Mouse (Mus musculus) E14TG2a.4 (cell line): ENCODE measurements around the gene Ugt1a10.

ENCODE experiments used
- H3K27me3 ChIP-seq: 2 replicates; pipeline ENCODE4 v1.6.1; 2014; ENCODE audit warnings: low read length, control low read depth; ENCODE audit not compliant: insufficient read depth
- H3K36me3 ChIP-seq: 2 replicates; pipeline ENCODE4 v1.6.1; 2014; ENCODE audit warnings: low read length, control low read depth; ENCODE audit not compliant: insufficient read depth
- H3K4me1 ChIP-seq: replicated peaks from 2 replicates; pipeline ENCODE4 v1.6.1; 2014; ENCODE audit warnings: low read depth, low read length, control low read depth
- H3K4me3 ChIP-seq: replicated peaks from 2 replicates; pipeline ENCODE4 v1.5.1; 2014; ENCODE audit warnings: mild to moderate bottlenecking, low read length
- H3K9me3 ChIP-seq: 2 replicates; pipeline ENCODE4 v1.6.1; 2014; ENCODE audit warnings: low read length, control low read depth
- CTCF ChIP-seq: conservative IDR thresholded peaks from 2 replicates; pipeline ENCODE4 v1.5.1; 2014; ENCODE audit warnings: low read length
- NANOG ChIP-seq: IDR thresholded peaks from 2 replicates; pipeline ENCODE4 v1.6.1; 2014; ENCODE audit warnings: borderline replicate concordance, low read length, mixed read lengths
- POU5F1 ChIP-seq: IDR thresholded peaks from 2 replicates; pipeline ENCODE4 v1.6.1; 2014; ENCODE audit warnings: low read length, borderline replicate concordance

Gene Ugt1a10

DNA sequence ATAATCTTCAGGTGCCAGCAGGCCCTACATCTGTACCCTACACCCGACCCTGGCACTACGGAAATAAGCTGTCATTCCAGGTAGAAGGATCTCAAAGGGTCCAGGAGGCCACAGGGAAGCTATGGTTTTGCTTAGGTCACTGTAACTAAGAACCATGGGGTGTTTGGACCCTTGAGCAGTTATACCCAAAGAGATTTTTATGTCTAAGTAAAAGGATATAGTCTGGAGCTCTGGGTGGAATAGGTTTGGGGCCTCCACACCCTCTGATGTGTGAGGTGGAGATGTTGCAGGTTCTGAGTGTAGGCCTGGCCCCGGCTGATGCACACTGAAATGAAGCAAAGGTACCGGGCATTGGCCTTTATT lies 179.0 kb downstream of the Ugt1a10 start:
- H3K4me3 ChIP-seq: no peak overlapping the region
- TF ChIP-seq CTCF (no peak), NANOG (no peak), POU5F1 (no peak)
- no peaks in the 10 kb centered on the region for H3K36me3 ChIP-seq
- no peaks in the 10 kb centered on the region for H3K4me1 ChIP-seq
- peaks cover 59% of the 10 kb centered on the region for H3K9me3 ChIP-seq
- peaks cover 24% of the 10 kb centered on the region; the same call in 1 of the 2 replicates for H3K27me3 ChIP-seq

DNA sequence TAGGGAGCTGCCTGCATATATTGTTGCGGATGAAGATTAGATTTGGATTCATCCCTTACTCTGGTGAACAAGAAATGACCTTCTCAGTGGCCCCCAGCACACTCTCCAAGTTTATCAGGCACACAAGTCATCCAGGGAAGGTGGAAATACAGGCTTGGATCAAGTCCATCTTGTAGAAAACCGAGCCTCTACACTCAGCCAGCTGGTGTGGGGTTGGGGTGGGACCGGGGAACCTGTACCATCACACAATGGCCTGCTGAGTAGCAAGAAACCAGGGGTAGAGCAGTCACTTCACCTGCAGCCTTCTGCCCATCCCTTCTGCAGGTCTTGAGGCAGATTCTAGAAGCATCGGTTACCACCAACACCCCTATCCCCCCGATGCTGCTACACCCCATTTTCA lies 179.5 kb downstream of the Ugt1a10 start:
- no peak for TF ChIP-seq POU5F1
- TF ChIP-seq NANOG: no peak
- TF ChIP-seq CTCF: no peak
- Histone ChIP-seq H3K4me3 (no peak overlapping the region), H3K27me3 (peaks cover 24% of the 10 kb centered on the region; the same call in 1 of the 2 replicates), H3K4me1 (no peaks in the 10 kb centered on the region), H3K36me3 (no peaks in the 10 kb centered on the region), H3K9me3 (peaks cover 63% of the 10 kb centered on the region)

DNA sequence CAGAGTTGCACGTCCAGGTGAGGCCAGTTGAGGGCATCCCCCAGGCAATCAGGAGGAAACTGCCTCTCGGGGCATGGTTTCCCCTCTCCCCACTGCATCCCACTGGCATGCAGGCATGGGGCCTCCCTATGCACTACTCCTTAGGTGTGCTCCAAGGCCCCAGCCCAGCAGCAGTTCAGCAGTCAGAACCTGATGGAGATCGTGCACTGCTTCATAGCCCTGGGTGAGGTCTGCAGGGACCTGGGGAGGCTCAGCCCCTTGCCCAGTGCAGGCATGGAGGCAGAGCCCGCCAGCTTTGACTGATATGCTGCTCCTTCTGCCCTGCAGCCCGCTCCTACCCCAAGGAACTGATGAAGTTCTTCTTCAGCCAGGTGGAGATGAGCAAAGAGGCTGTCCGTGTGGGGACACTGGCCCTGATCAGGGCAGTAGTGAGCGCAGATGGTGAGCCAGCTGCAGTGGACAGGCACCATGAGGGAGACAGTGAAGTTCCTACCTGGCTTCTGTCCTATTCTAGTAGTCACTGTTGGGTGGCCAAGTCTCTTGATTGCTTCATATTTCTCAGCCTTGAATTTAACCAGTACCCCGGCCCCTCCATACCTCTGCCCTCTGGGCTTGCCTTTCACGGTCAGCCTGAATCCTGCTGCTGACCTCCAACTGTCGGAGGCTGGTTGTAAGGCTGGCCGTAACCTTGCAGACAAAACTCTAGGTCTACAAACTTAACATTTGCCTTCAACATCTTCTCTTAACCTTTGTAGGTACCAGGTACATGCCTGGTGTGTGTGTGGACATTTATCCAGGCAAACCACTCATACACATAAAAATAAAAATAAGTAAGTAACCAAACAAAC lies 180.1 kb downstream of the Ugt1a10 start:
- peaks cover 64% of the 10 kb centered on the region for H3K9me3 ChIP-seq
- no peaks in the 10 kb centered on the region for H3K36me3 ChIP-seq
- TF ChIP-seq NANOG (no peak), POU5F1 (no peak), CTCF (no peak)
- no peaks in the 10 kb centered on the region for H3K4me1 ChIP-seq
- H3K27me3 ChIP-seq: peaks cover 23% of the 10 kb centered on the region
- no peak overlapping the region for H3K4me3 ChIP-seq

DNA sequence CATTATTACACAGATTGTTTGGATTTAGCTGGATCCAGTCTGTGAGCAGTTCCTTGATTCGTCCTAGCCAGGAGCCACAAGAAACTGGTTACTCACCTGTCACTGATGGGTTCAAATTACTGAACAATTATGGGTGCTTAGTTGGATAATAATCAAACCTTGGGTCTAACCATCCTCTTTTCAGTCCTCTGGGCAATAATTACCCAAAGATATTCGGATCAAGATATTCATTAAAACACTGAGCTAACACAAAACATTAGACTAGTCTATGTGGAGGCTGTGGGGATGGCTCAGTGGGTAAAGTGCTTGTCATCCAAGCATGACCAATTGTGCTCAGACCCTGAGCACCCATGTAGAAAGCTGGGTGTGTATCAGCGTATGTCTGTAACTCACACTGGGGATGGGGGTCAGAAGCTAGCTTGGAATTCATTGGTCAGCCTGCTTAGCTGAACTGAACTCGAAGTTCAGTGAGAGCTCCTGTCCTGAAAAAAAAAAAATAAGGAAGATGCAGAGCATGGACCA lies 180.8 kb downstream of the Ugt1a10 start:
- Histone ChIP-seq H3K4me3 (no peak overlapping the region), H3K36me3 (no peaks in the 10 kb centered on the region), H3K9me3 (peaks cover 70% of the 10 kb centered on the region), H3K27me3 (peaks cover 22% of the 10 kb centered on the region), H3K4me1 (no peaks in the 10 kb centered on the region)
- TF ChIP-seq NANOG: no peak
- no peak for TF ChIP-seq POU5F1
- no peak for TF ChIP-seq CTCF

DNA sequence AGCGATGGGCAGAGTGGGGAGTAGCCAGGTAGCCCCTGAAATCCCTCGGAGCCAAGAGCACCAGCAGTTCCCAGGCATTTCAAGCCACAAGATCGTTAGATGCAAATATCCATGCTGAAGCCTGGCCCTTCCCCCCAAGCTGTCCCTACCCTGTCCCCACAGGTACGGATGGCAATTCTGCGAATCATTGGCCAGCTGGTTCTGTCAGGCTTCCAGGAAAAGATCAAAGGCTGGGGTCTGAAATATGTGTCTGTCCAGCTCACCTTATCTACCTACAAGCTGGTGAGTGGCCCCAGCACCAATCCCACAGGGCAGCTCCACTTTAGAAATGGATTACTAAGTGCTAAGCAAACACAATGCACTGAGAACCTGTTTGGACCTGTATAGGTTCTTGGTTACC lies 182.1 kb downstream of the Ugt1a10 start:
- no peak for TF ChIP-seq NANOG
- H3K9me3 ChIP-seq: peaks cover 70% of the 10 kb centered on the region
- H3K36me3 ChIP-seq: no peaks in the 10 kb centered on the region
- peaks cover 15% of the 10 kb centered on the region for H3K27me3 ChIP-seq
- no peak overlapping the region for H3K4me3 ChIP-seq
- no peaks in the 10 kb centered on the region for H3K4me1 ChIP-seq

- Histone ChIP-seq H3K4me1 (no peaks in the 10 kb centered on the region), H3K36me3 (no peaks in the 10 kb centered on the region), H3K4me3 (no peak overlapping the region), H3K9me3 (peaks cover 72% of the 10 kb centered on the region), H3K27me3 (peaks cover 10% of the 10 kb centered on the region; the same call in 1 of the 2 replicates)
- TF ChIP-seq CTCF (no peak), NANOG (no peak), POU5F1 (0 out of 2 replicates have a peak, but pooled peaks have one; percentile 23)
These were observed 183.6 kb downstream of the Ugt1a10 start for GRCm38 (mm10) chr1:88238771-88239170.

DNA sequence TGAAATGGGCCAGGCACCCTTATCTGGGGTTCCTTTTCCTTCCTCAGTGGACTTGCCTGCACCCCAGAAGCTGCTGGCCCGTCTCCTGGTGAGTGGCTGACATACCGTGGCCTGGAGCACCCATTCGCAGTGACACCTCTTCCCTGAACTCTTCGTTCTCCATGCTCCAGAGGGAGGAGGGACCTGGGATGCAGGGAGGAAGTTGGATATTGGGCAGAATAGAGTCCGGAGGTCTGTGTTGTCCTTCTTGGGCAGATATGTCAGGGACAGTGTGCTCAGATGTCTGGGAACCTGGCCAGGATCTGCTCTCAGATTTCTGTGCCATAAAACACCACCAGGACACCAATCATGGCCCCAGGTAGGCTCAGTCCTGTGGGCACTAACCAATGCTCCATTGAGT lies 184.9 kb downstream of the Ugt1a10 start:
- peaks cover 7% of the 10 kb centered on the region; the same call in 1 of the 2 replicates for H3K27me3 ChIP-seq
- no peaks in the 10 kb centered on the region for H3K36me3 ChIP-seq
- TF ChIP-seq NANOG (no peak), POU5F1 (no peak), CTCF (no peak)
- no peaks in the 10 kb centered on the region for H3K4me1 ChIP-seq
- H3K9me3 ChIP-seq: peaks cover 68% of the 10 kb centered on the region
- H3K4me3 ChIP-seq: no peak overlapping the region

- no peak overlapping the region for H3K4me3 ChIP-seq
- no peaks in the 10 kb centered on the region for H3K4me1 ChIP-seq
- no peaks in the 10 kb centered on the region for H3K36me3 ChIP-seq
- H3K9me3 ChIP-seq: peaks cover 66% of the 10 kb centered on the region
- peaks cover 5% of the 10 kb centered on the region; the same call in 1 of the 2 replicates for H3K27me3 ChIP-seq
- TF ChIP-seq NANOG (no peak), POU5F1 (no peak), CTCF (no peak)
These were observed 185.4 kb downstream of the Ugt1a10 start for GRCm38 (mm10) chr1:88240579-88240978.

DNA sequence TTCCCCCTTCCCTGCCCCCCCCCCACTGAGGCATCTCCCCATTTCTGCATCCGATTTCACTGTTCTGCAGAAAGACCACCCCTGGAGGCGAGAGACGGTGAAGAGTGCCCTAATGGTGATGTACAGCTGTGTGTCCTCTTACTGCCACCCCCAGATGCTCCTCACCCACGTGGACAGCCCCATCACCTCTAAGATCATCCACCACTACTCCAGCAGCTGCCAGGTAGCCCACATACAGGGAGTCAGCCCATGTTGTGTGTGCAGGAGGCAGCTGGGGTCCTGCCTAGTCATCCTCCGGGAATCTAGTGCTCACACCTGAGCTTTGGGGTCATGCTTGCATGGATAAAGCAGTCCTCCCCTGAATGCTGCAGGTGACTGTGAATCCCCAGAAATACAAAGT lies 188.7 kb downstream of the Ugt1a10 start:
- Histone ChIP-seq H3K27me3 (peaks cover 6% of the 10 kb centered on the region; the same call in 1 of the 2 replicates), H3K9me3 (peaks cover 36% of the 10 kb centered on the region), H3K36me3 (no peaks in the 10 kb centered on the region), H3K4me3 (no peak overlapping the region), H3K4me1 (no peaks in the 10 kb centered on the region)
- TF ChIP-seq NANOG: no peak
- no peak for TF ChIP-seq CTCF
